Mouse (Mus musculus) olfactory bulb, adult 2 months (tissue): ENCODE results near the gene Tatdn3.

Source experiments
- CTCF ChIP-seq: fragments of 200-500 bp; IDR thresholded peaks from 2 replicates; pipeline ENCODE4 v1.5.1; 2012; ENCODE audit warnings: low read depth, mild to moderate bottlenecking, low read length, moderate library complexity; ENCODE audit not compliant: insufficient read depth
- POLR2A ChIP-seq: fragments of 200-500 bp; IDR thresholded peaks from 2 replicates; pipeline ENCODE4 v1.6.1; 2012; ENCODE audit warnings: mild to moderate bottlenecking, low read depth, low read length, moderate library complexity; ENCODE audit not compliant: insufficient read depth

GRCm38 (mm10) chr1:191030182-191030581, 32.5 kb downstream of the Tatdn3 start:
- TF ChIP-seq POLR2A (no peak), CTCF (no peak)
